Mouse (Mus musculus) G1E (cell line): ENCODE results near the gene Efhd2. TPM values are rescaled to one million over a fixed set of nuclear protein-coding genes. Genes with fewer than 3 reads are reported as not detected.

Source experiments
- ATAC-seq: 2 replicates; pipeline ENCODE4 v1.8.0; 2016; ENCODE audit warnings: mild to moderate bottlenecking; ENCODE audit not compliant: insufficient number of reproducible peaks, poor library complexity, low FRiP score, severe bottlenecking; ENCODE audit errors: extremely low read depth
- DNase-seq: peaks from one replicate; pipeline ENCODE4 v3.0.0; 2012; ENCODE audit warnings: low spot score
- H3K27me3 ChIP-seq: 2 replicates; pipeline ENCODE4 v1.6.1; 2012; ENCODE audit warnings: mild to moderate bottlenecking, low read length, inconsistent platforms; ENCODE audit not compliant: insufficient read depth
- H3K36me3 ChIP-seq: replicated peaks from 2 replicates; pipeline ENCODE3; 2012; ENCODE audit warnings: mild to moderate bottlenecking, inconsistent platforms
- H3K4me1 ChIP-seq: 2 replicates; pipeline ENCODE4 v1.6.1; 2012; ENCODE audit warnings: low read depth, low read length, inconsistent platforms, mixed read lengths; ENCODE audit not compliant: insufficient read depth
- H3K4me3 ChIP-seq: 2 replicates; pipeline ENCODE4 v1.5.1; 2012; ENCODE audit warnings: low read depth, mild to moderate bottlenecking, inconsistent platforms, low read length, moderate library complexity, mixed read lengths
- H3K9me3 ChIP-seq: replicated peaks from 2 replicates; pipeline ENCODE4 v1.6.1; 2012; ENCODE audit warnings: inconsistent platforms
- CTCF ChIP-seq: IDR thresholded peaks from 2 replicates; pipeline ENCODE4 v1.5.1; 2012; ENCODE audit warnings: low read depth, low read length, inconsistent platforms, mixed read lengths
- GATA1 ChIP-seq: IDR thresholded peaks from 2 replicates; pipeline ENCODE4 v1.6.1; 2012; ENCODE audit warnings: borderline replicate concordance, low read length, inconsistent platforms, mixed read lengths
- GATA2 ChIP-seq: IDR thresholded peaks from 2 replicates; pipeline ENCODE4 v1.6.1; 2012; ENCODE audit warnings: low read depth, low read length, inconsistent platforms, borderline replicate concordance
- POLR2AphosphoS5 ChIP-seq: IDR thresholded peaks from 2 replicates; pipeline ENCODE4 v1.6.1; 2012; ENCODE audit warnings: low read depth, low read length, inconsistent platforms; ENCODE audit not compliant: insufficient replicate concordance
- TAL1 ChIP-seq: conservative IDR thresholded peaks from 2 replicates; pipeline ENCODE4 v1.6.1; 2012; ENCODE audit warnings: low read depth, low read length, inconsistent platforms, mixed read lengths
- polyA plus RNA-seq: library from polyadenylated mRNA; stranded (reverse); fragments of >175 nt; gene quantifications from 2 replicates; pipeline ENCODE4 v1.2.3, GENCODE M21; 2012
- total RNA-seq, 2 experiments: library from RNA; stranded (forward) in 1 of 2; stranded (reverse) in 1 of 2; fragments of 200-1000 nt in 1 of 2; fragments of >200 nt in 1 of 2; fragmentation: Nextera tagmentation in 1 of 2; gene quantifications; 2 replicates each; pipeline ENCODE4 v1.2.3; 2014 to 2017

Efhd2 gene
- total and polyA plus RNA-seq, 3 experiments = 31.9 to 56.1 (median 37.3) TPM

DNA sequence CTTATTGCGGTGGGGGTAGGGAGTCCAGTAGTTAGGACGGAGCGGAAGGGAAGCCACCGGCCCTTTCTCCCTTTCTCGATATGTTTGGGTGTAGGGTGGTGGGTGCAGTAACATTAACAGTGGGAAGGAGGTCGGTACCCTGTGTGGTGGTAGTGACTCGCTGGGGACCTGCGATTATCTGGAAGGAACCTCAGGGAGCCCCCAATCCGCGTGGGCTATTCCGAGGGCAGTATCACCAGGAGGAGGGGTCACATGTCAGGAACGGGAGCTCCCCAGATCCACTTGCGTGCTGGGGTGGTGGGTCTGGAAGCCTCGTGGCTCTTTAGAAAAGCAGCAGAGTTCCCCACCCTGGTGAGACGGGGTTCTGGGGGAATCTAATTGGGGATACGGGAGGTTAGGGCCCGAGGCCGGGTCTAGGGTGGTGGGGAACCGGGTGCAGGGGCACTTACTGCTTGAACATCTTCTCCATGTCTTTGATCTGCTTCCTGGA is 564 bp downstream of the Efhd2 start:
- TF ChIP-seq TAL1 (no peak), CTCF (no peak), POLR2AphosphoS5 (no peak), GATA1 (no peak), GATA2 (no peak)
- Histone ChIP-seq H3K9me3 (no peaks in the 10 kb centered on the region), H3K4me3 (peak overlapping the region; percentile 84), H3K4me1 (peaks cover 63% of the 10 kb centered on the region), H3K36me3 (peaks cover 43% of the 10 kb centered on the region), H3K27me3 (peaks cover 18% of the 10 kb centered on the region)
- ATAC-seq (no peak; the same call in 1 of the 2 replicates), DNase-seq (peak; percentile 63)

GRCm38 (mm10) chr4:141872977-141873376 is 1.7 kb downstream of the Efhd2 start:
- Histone ChIP-seq H3K27me3 (peaks cover 12% of the 10 kb centered on the region), H3K4me3 (peak overlapping the region; percentile 84; the same call in 1 of the 2 replicates), H3K36me3 (peaks cover 53% of the 10 kb centered on the region), H3K4me1 (peaks cover 63% of the 10 kb centered on the region), H3K9me3 (no peaks in the 10 kb centered on the region)
- DNase-seq (no peak), ATAC-seq (no peak)
- TF ChIP-seq GATA1 (no peak), POLR2AphosphoS5 (no peak), GATA2 (no peak), CTCF (no peak), TAL1 (no peak)

GRCm38 (mm10) chr4:141871909-141872308 is 2.8 kb downstream of the Efhd2 start:
- peaks cover 64% of the 10 kb centered on the region for H3K36me3 ChIP-seq
- H3K4me3 ChIP-seq = peak overlapping the region; percentile 25; the same call in 1 of the 2 replicates
- H3K27me3 ChIP-seq = peaks cover 8% of the 10 kb centered on the region
- TF ChIP-seq POLR2AphosphoS5 = no peak
- no peak for TF ChIP-seq TAL1
- TF ChIP-seq GATA2 = no peak
- no peak for TF ChIP-seq CTCF
- TF ChIP-seq GATA1 = no peak
- no peaks in the 10 kb centered on the region for H3K9me3 ChIP-seq
- ATAC-seq = no peak
- no peak for DNase-seq
- peaks cover 63% of the 10 kb centered on the region for H3K4me1 ChIP-seq

DNA sequence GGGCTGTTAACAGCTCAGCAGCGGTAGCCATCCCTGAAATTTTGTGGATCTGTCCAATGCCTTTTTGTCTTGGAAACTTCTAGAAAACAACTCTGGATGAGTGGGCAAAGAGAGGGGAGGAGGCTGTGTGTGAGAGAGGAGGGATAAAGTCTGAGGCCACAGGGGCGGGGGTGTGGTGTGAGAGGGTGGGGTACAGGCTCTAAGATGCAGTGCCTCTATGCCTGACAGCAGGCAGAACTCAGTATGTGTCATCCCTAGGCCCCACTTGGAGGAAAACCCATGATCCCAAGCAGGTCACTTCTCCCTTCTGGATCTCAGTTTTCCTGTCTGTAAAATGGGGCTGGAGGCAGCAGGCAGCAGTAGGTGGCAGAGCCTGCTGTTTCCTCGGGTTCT is 3.4 kb downstream of the Efhd2 start:
- Histone ChIP-seq H3K27me3 (peaks cover 5% of the 10 kb centered on the region), H3K4me1 (peaks cover 62% of the 10 kb centered on the region), H3K9me3 (no peaks in the 10 kb centered on the region), H3K4me3 (no peak overlapping the region), H3K36me3 (peaks cover 70% of the 10 kb centered on the region)
- no peak for TF ChIP-seq GATA1
- ATAC-seq (no peak), DNase-seq (no peak)

DNA sequence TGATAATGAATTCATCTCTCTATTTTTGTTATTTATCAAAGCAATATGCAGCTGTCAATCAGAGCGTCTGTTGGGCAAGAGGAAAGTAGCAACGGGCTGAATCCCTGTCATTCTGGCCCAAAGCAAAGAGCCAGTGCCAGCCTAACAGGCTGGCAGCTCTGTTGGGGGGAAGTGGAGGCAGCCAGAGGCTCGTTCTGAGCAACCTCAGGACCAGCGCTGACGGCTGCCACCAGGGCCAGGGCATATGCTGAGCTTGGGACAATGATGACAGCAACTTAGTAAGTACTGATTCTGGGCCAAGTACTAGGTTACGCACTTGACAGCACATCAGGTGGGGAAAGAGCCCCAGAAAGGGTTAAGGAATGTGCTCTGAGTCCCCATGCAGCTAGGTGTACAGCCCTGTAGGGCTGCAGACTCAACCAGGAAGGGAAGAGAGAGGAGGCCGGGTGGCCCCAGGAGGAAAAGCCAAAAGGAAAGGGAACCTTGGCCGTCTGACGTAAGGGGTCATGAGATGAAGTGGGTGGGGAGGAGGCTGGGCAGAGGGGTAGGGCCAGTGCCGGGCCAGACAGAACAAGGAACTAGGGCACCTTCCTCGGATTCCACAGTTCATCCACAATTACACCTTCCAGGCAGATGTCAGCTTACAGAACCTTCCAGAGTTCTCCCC is 3.9 kb downstream of the Efhd2 start:
- H3K27me3 ChIP-seq = 0 out of 2 replicates have a peak, but pooled peaks cover 2% of the 10 kb centered on the region

DNA sequence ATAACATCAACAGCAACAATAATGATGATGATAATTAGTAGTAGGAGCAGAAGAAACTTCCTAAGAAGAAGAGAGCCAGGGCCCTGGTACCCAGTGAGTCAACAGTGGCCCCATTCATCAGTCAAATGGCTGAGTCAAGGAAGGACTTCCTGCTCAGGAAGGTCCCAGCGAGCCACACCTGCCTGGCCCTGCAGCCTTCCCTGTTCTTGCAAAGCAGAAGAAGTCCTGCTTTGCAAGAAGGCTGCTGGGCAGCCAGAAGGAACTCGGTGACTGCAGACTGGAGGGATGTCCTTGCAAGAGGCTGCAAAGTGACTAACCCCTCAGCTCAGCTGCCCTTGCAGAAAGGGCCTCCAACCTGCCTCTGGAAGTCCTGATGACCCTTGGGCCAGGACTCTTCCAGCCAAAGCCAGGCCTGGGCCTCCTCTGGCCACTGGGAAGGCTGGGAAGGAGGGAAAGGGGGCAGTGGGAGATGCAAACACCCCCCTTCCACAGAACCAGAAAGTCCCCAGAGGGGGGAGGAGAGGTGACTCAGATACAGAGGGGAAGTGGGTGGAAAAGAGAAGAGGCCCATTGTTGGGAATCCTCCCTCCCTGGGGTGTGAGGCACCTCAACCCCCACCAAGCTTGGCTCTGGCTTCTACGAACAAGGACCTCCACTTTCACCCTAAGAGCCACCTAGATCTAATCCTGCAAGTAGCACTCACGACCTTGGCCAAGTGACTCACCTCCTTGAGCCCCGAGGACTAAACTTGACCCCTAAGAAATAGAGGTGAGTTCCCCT is 5.1 kb downstream of the Efhd2 start:
- TF ChIP-seq GATA2 = no peak
- TF ChIP-seq TAL1 = no peak
- no peak for TF ChIP-seq POLR2AphosphoS5
- no peak for TF ChIP-seq CTCF
- no peak for TF ChIP-seq GATA1
- Histone ChIP-seq H3K36me3 (peaks cover 87% of the 10 kb centered on the region), H3K27me3 (no peaks in the 10 kb centered on the region), H3K9me3 (no peaks in the 10 kb centered on the region), H3K4me3 (no peak overlapping the region), H3K4me1 (peaks cover 48% of the 10 kb centered on the region)
- DNase-seq = no peak
- ATAC-seq = no peak

More for the DNA sequence above, 3.9 kb downstream of the Efhd2 start:
- no peak for ATAC-seq
- TF ChIP-seq POLR2AphosphoS5 (no peak), GATA1 (no peak), GATA2 (no peak), TAL1 (no peak), CTCF (no peak)
- no peak for DNase-seq
- H3K4me1 ChIP-seq = peaks cover 58% of the 10 kb centered on the region
- H3K36me3 ChIP-seq = peaks cover 75% of the 10 kb centered on the region
- no peak overlapping the region for H3K4me3 ChIP-seq
- H3K9me3 ChIP-seq = no peaks in the 10 kb centered on the region
